In genomic region chr9:9051184-9051583, GRCm38 (mm10) we compare ENCODE assay signal across 9 mouse cellular contexts.
DNase-seq lines count a peak whose midpoint lies in the region; ATAC-seq and TF ChIP-seq lines count a peak whose summit lies in the region.
"Had no signal": no experiment of that assay in that cellular context is flagged by ENCODE, and none has a peak within 500 bp of the region (broad histone marks: within the 10 kb centered on the region; RNA-seq: fewer than 3 reads in every experiment).

No protein-coding gene starts in this region.

- peak; percentile 50 for DNase-seq in heart, adult 8-10 months (ENCODE audit: low spot score)
- no peak for DNase-seq in heart, postnatal 25 days (ENCODE audit: low spot score)
- DNase-seq in ES-CJ7 (ENCODE audit: low read depth, low spot score) = peak; percentile 72
- peak; percentile 44 to 51 for DNase-seq in cerebellum, postnatal 14 days
- peak; percentile 41 for DNase-seq in lung, postnatal 14 days
- DNase-seq in stomach, postnatal 0 days (ENCODE audit: low spot score) = peak; percentile 22
- no peak for DNase-seq in T-cell, adult 2 months (ENCODE audit: low spot score)

- H3K4me1 ChIP-seq in intestine, embryonic 16.5 days (ENCODE audit: control insufficient read depth, insufficient read depth, low read length) = no peaks in the 10 kb centered on the region
- no peaks in the 10 kb centered on the region for H3K4me1 ChIP-seq in stomach, postnatal 0 days (replicated peaks; ENCODE audit: control insufficient read depth, insufficient read depth)
- H3K4me1 ChIP-seq: heart, embryonic 15.5 days had no signal

- H3K27me3 ChIP-seq in intestine, embryonic 16.5 days (replicated peaks; ENCODE audit: control insufficient read depth, insufficient read depth, low read length) = no peaks in the 10 kb centered on the region
- H3K27me3 ChIP-seq in stomach, postnatal 0 days (ENCODE audit: control insufficient read depth, insufficient read depth, low read length) = no peaks in the 10 kb centered on the region
- H3K27me3 ChIP-seq: heart, embryonic 15.5 days had no signal

- intact Hi-C loops in heart, postnatal 25 days (cut with DNase I) = no loop called here

- H3K36me3 ChIP-seq in intestine, embryonic 16.5 days (ENCODE audit: control insufficient read depth, insufficient read depth, low read length) = no peaks in the 10 kb centered on the region
- H3K36me3 ChIP-seq in stomach, postnatal 0 days (ENCODE audit: control insufficient read depth, insufficient read depth, low read length) = no peaks in the 10 kb centered on the region
- H3K36me3 ChIP-seq: heart, embryonic 15.5 days had no signal

- no peaks in the 10 kb centered on the region for H3K9me3 ChIP-seq in intestine, embryonic 16.5 days (ENCODE audit: control insufficient read depth, low read length)
- no peaks in the 10 kb centered on the region for H3K9me3 ChIP-seq in stomach, postnatal 0 days (ENCODE audit: control insufficient read depth, low read length)
- H3K9me3 ChIP-seq: heart, embryonic 15.5 days had no signal

- 48% methylated on average over 5 of the region's 5 CpGs for WGBS in intestine, embryonic 16.5 days
- WGBS in stomach, postnatal 0 days = 52% methylated on average over 5 of the region's 5 CpGs

- ATAC-seq in intestine, embryonic 16.5 days = peak; percentile 46; the same call in 1 of the 2 replicates
- ATAC-seq in stomach, postnatal 0 days (ENCODE audit: low FRiP score, low TSS enrichment) = no peak

- no peak overlapping the region for H3K4me3 ChIP-seq in intestine, embryonic 16.5 days (ENCODE audit: low read length)
- no peak overlapping the region for H3K4me3 ChIP-seq in stomach, postnatal 0 days (ENCODE audit: low read depth, low read length)
- H3K4me3 ChIP-seq: heart, embryonic 15.5 days had no signal

- peak; percentile 80 for TF ChIP-seq CTCF in stomach, postnatal 0 days (IDR thresholded peaks at IDR 0.05; ENCODE audit: low read depth)

- TF ChIP-seq EP300 in stomach, postnatal 0 days (optimal IDR thresholded peaks at IDR 0.05) = no peak

- H3K9ac ChIP-seq in intestine, embryonic 16.5 days (ENCODE audit: low read depth, low read length) = no peak overlapping the region
- no peak overlapping the region for H3K9ac ChIP-seq in stomach, postnatal 0 days (ENCODE audit: low read length)
- H3K9ac ChIP-seq: heart, embryonic 15.5 days had no signal

- H3K4me2 ChIP-seq in intestine, embryonic 16.5 days (ENCODE audit: low read depth, low read length) = no peak overlapping the region
- no peak overlapping the region for H3K4me2 ChIP-seq in stomach, postnatal 0 days (replicated peaks; ENCODE audit: low read depth)
- H3K4me2 ChIP-seq: heart, embryonic 15.5 days had no signal

- H3K27ac ChIP-seq in intestine, embryonic 16.5 days (ENCODE audit: low read length) = no peak overlapping the region
- no peak overlapping the region for H3K27ac ChIP-seq in stomach, postnatal 0 days (replicated peaks)
- H3K27ac ChIP-seq: heart, embryonic 15.5 days had no signal

Comparison
In these comparisons a context has a peak if more than half of its experiments do, and no peak if none do; other contexts are left out.
1. DNase-seq: peak in heart, adult 8-10 months (single experiment), ES-CJ7 (single experiment), cerebellum, postnatal 14 days (2 of 2), lung, postnatal 14 days (single experiment) and stomach, postnatal 0 days (single experiment); none in heart, postnatal 25 days (single experiment) and T-cell, adult 2 months (single experiment).